Mouse (Mus musculus): ENCODE data around the gene Plekha5.

DNA sequence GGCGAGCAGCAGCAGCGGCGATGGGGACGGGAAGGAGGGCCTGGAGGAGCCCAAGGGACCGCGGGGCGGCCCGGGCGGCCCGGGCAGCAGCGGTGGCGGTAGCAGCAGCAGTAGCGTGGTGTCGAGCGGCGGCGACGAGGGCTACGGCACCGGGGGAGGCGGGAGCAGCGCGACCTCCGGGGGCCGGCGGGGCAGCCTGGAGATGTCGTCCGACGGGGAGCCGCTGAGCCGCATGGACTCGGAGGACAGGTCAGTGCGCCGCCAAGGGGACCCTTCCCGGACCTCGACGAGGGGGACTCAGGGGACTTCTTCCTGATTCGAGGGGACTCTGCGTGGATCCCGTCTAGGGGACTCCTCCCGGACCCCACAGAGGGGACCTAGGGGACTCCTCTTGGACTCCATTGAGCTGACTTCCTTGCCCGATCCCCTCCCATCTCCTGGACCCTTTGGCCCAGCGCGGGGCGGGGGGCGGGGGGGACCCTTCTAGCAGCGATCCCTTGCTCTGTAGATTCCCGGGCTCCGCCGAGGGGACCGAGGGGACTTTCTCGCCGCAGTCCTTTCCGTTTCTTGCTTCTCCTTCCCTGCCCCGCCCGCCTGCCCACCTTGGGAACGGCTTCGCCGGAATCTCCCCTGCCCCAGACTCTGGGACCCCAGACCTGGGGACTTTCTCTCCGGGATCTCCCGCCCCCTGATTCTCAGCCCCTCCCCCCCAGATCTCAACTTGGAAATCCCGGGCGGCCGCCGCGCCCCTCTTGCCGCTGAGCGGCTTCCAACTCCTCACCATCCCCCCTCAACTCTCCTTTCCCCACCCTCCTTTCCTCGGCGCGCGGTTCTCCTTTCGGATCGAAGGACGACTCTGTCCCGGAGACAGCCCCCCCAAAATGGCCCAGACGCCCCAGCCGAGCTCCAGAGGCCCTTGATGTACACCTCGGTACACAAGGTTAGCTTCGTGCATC is 200.5 kb downstream of the Plekha5 start:
- TF ChIP-seq CTCF (IDR thresholded peaks at IDR 0.05; ENCODE audit: extremely low read depth, insufficient read length, insufficient replicate concordance, low read depth, low read length) (no peak), POLR2A (IDR thresholded peaks at IDR 0.05; ENCODE audit: low read depth, low read length) (no peak)
